Mouse (Mus musculus): ENCODE data around the gene Ankrd63.

The Ankrd63 gene

GRCm38 (mm10) chr2:118703913-118704730 is at the start of gene Ankrd63:
TSS of gene Ankrd63 (minus strand) at chr2:118703963.
- DNase-seq = no peak

GRCm38 (mm10) chr2:118752792-118753108 is 49.0 kb upstream of the Ankrd63 start:
- no peak for DNase-seq

GRCm38 (mm10) chr2:118751896-118752791 is 48.4 kb upstream of the Ankrd63 start:
- no peak for DNase-seq

- no peak for DNase-seq
Measured at GRCm38 (mm10) chr2:118750476-118750875, 46.7 kb upstream of the Ankrd63 start.

GRCm38 (mm10) chr2:118749341-118749884 is 45.6 kb upstream of the Ankrd63 start:
- DNase-seq = no peak

GRCm38 (mm10) chr2:118747301-118747960 is 43.7 kb upstream of the Ankrd63 start:
- DNase-seq = no peak

GRCm38 (mm10) chr2:118745915-118746901 is 42.4 kb upstream of the Ankrd63 start:
- no peak for DNase-seq

GRCm38 (mm10) chr2:118745232-118745884 is 41.6 kb upstream of the Ankrd63 start, which contains the start of gene Inafm2:
TSS of gene Inafm2 (plus strand) at chr2:118745758.
- peak; percentile 93 for DNase-seq

GRCm38 (mm10) chr2:118744621-118745020 is 40.9 kb upstream of the Ankrd63 start:
- DNase-seq = no peak

GRCm38 (mm10) chr2:118743261-118743943 is 39.6 kb upstream of the Ankrd63 start:
- peak; percentile 54 for DNase-seq

- no peak for DNase-seq
Measured at GRCm38 (mm10) chr2:118741183-118741582, 37.4 kb upstream of the Ankrd63 start.

GRCm38 (mm10) chr2:118740341-118740740 is 36.6 kb upstream of the Ankrd63 start:
- DNase-seq = no peak

GRCm38 (mm10) chr2:118733341-118733740 is 29.6 kb upstream of the Ankrd63 start:
- peak; percentile 77 for DNase-seq

GRCm38 (mm10) chr2:118731981-118732380 is 28.2 kb upstream of the Ankrd63 start:
- DNase-seq = no peak

- DNase-seq = peak; percentile 56
Measured at GRCm38 (mm10) chr2:118730622-118730915, 26.8 kb upstream of the Ankrd63 start.

GRCm38 (mm10) chr2:118729816-118730621 is 26.3 kb upstream of the Ankrd63 start:
- DNase-seq = no peak

- DNase-seq = no peak
Measured at GRCm38 (mm10) chr2:118729194-118729593, 25.4 kb upstream of the Ankrd63 start.

GRCm38 (mm10) chr2:118728337-118728736 is 24.6 kb upstream of the Ankrd63 start, which contains the start of gene Plcb2:
TSS of gene Plcb2 (minus strand) at chr2:118728438.
- DNase-seq = no peak

GRCm38 (mm10) chr2:118727911-118728310 is 24.1 kb upstream of the Ankrd63 start:
- DNase-seq = no peak

GRCm38 (mm10) chr2:118726873-118727272 is 23.1 kb upstream of the Ankrd63 start:
- DNase-seq = no peak

Data from layer of hippocampus, adult 9-11 months (tissue).